Mouse (Mus musculus): Measurements from ENCODE around the gene Nt5c. TPM values are rescaled to one million over a fixed set of nuclear protein-coding genes. Genes with fewer than 3 reads are reported as not detected.
"Not testable (repeated sequence)": the region's sequence is repeated elsewhere in the genome, so short reads cannot be mapped to it uniquely, and the experiment has no call there.

Gene Nt5c
- 98.4 and 108 TPM in 2 replicates for polyA plus RNA-seq (2015; fragmentation: Nextera tagmentation; extraction: Ambion mirVana)

- H3K27me3 ChIP-seq (replicated peaks) = 0 out of 2 replicates have a peak, but pooled peaks cover 2% of the 10 kb centered on the region
- H3K9me3 ChIP-seq = no peaks in the 10 kb centered on the region
- peak within 1 kb of the TSS; percentile 85 for H3K27ac ChIP-seq
- 0 out of 2 replicates have a peak, but pooled peaks cover 4% of the 10 kb centered on the region for H3K36me3 ChIP-seq (replicated peaks)
- peak within 1 kb of the TSS; percentile 68 for H3K9ac ChIP-seq
- H3K4me2 ChIP-seq = peak within 1 kb of the TSS; percentile 67
- H3K4me3 ChIP-seq = peak within 1 kb of the TSS; percentile 74
- peaks cover 21% of the 10 kb centered on the region for H3K4me1 ChIP-seq
- peak; percentile 93 for ATAC-seq (replicated peaks)
- WGBS = under 1% methylated on average over 43 of the region's 43 CpGs
Observed at GRCm38 (mm10) chr11:115491356-115492083, at the start of gene Nt5c. Nt5c (minus strand) TSS chr11:115491862.

GRCm38 (mm10) chr11:115538045-115538444 is 46.4 kb upstream of the Nt5c start:
- no peak overlapping the region for H3K27ac ChIP-seq
- H3K4me2 ChIP-seq = no peak overlapping the region
- ATAC-seq (replicated peaks) = no peak
- WGBS = 54% methylated on average over 2 of the region's 2 CpGs
- no peaks in the 10 kb centered on the region for H3K9me3 ChIP-seq
- no peaks in the 10 kb centered on the region; the same call in 1 of the 2 replicates for H3K36me3 ChIP-seq (replicated peaks)
- no peak overlapping the region for H3K4me3 ChIP-seq
- H3K4me1 ChIP-seq = peaks cover 24% of the 10 kb centered on the region
- H3K9ac ChIP-seq = no peak overlapping the region
- no peaks in the 10 kb centered on the region for H3K27me3 ChIP-seq (replicated peaks)

GRCm38 (mm10) chr11:115536856-115537568 is 45.4 kb upstream of the Nt5c start:
- 0 out of 2 replicates have a peak, but pooled peaks have one; percentile 19 for ATAC-seq (replicated peaks)
- peaks cover under 1% of the 10 kb centered on the region; the same call in 1 of the 2 replicates for H3K36me3 ChIP-seq (replicated peaks)
- no peaks in the 10 kb centered on the region for H3K27me3 ChIP-seq (replicated peaks)
- 79% methylated on average over 10 of the region's 10 CpGs for WGBS
- H3K4me3 ChIP-seq = peak overlapping the region; percentile 97
- peaks cover 24% of the 10 kb centered on the region for H3K4me1 ChIP-seq
- no peaks in the 10 kb centered on the region for H3K9me3 ChIP-seq
- no peak overlapping the region for H3K9ac ChIP-seq
- peak overlapping the region; percentile 100 for H3K27ac ChIP-seq
- H3K4me2 ChIP-seq = peak overlapping the region; percentile 73

- ATAC-seq (replicated peaks) = peak; percentile 90
- Histone ChIP-seq H3K9me3 (no peaks in the 10 kb centered on the region), H3K4me3 (peak within 1 kb of the TSS; percentile 97), H3K36me3 (replicated peaks) (peaks cover 3% of the 10 kb centered on the region; the same call in 1 of the 2 replicates), H3K27ac (peak within 1 kb of the TSS; percentile 100), H3K4me2 (peak within 1 kb of the TSS; percentile 73), H3K27me3 (replicated peaks) (no peaks in the 10 kb centered on the region), H3K9ac (peak within 1 kb of the TSS; percentile 95), H3K4me1 (peaks cover 24% of the 10 kb centered on the region)
- under 1% methylated on average over 63 of the region's 70 CpGs for WGBS
Observed at GRCm38 (mm10) chr11:115536038-115536681, 44.5 kb upstream of the Nt5c start, which contains the start of gene Sumo2. Sumo2 (minus strand) TSS chr11:115536276.

GRCm38 (mm10) chr11:115535401-115536037 is 43.9 kb upstream of the Nt5c start:
- Histone ChIP-seq H3K4me2 (peak overlapping the region; percentile 73), H3K9me3 (no peaks in the 10 kb centered on the region), H3K4me1 (peaks cover 24% of the 10 kb centered on the region), H3K9ac (peak overlapping the region; percentile 95), H3K36me3 (replicated peaks) (peaks cover 3% of the 10 kb centered on the region; the same call in 1 of the 2 replicates), H3K27me3 (replicated peaks) (no peaks in the 10 kb centered on the region), H3K27ac (peak overlapping the region; percentile 100), H3K4me3 (peak overlapping the region; percentile 97)
- 1% methylated on average over 79 of the region's 84 CpGs for WGBS
- peak; percentile 77 for ATAC-seq (replicated peaks)

GRCm38 (mm10) chr11:115534759-115535371 is 43.2 kb upstream of the Nt5c start:
- no peak for ATAC-seq (replicated peaks)
- WGBS = 10% methylated on average over 11 of the region's 11 CpGs

GRCm38 (mm10) chr11:115526446-115526845 is 34.8 kb upstream of the Nt5c start:
- not testable (repeated sequence) for H3K4me1 ChIP-seq; H3K27me3 ChIP-seq (replicated peaks); H3K4me3 ChIP-seq; H3K4me2 ChIP-seq; H3K9ac ChIP-seq; H3K27ac ChIP-seq; ATAC-seq (replicated peaks); H3K9me3 ChIP-seq
- WGBS = 90% methylated on average over 3 of the region's 3 CpGs
- peaks cover 43% of the 10 kb centered on the region; the same call in 1 of the 2 replicates for H3K36me3 ChIP-seq (replicated peaks)

More at GRCm38 (mm10) chr11:115534759-115535371, 43.2 kb upstream of the Nt5c start:
- H3K4me2 ChIP-seq = peak overlapping the region; percentile 73
- H3K27me3 ChIP-seq (replicated peaks) = no peaks in the 10 kb centered on the region
- no peaks in the 10 kb centered on the region for H3K9me3 ChIP-seq
- H3K4me3 ChIP-seq = peak overlapping the region; percentile 97
- peak overlapping the region; percentile 100 for H3K27ac ChIP-seq
- peak overlapping the region; percentile 95 for H3K9ac ChIP-seq
- peaks cover 24% of the 10 kb centered on the region for H3K4me1 ChIP-seq
- peaks cover 10% of the 10 kb centered on the region; the same call in 1 of the 2 replicates for H3K36me3 ChIP-seq (replicated peaks)

- no peaks in the 10 kb centered on the region for H3K4me1 ChIP-seq
- 75% methylated on average over 2 of the region's 2 CpGs for WGBS
- H3K9ac ChIP-seq = no peak overlapping the region
- no peaks in the 10 kb centered on the region for H3K27me3 ChIP-seq (replicated peaks)
- H3K27ac ChIP-seq = no peak overlapping the region
- ATAC-seq (replicated peaks) = no peak
- peaks cover 29% of the 10 kb centered on the region; the same call in 1 of the 2 replicates for H3K36me3 ChIP-seq (replicated peaks)
- no peak overlapping the region for H3K4me3 ChIP-seq
- no peaks in the 10 kb centered on the region for H3K9me3 ChIP-seq
- H3K4me2 ChIP-seq = no peak overlapping the region
Observed at GRCm38 (mm10) chr11:115522703-115523102, 31.0 kb upstream of the Nt5c start.

- Histone ChIP-seq H3K9me3 (no peaks in the 10 kb centered on the region), H3K27ac (no peak overlapping the region), H3K27me3 (replicated peaks) (no peaks in the 10 kb centered on the region), H3K4me1 (no peaks in the 10 kb centered on the region), H3K9ac (no peak overlapping the region), H3K36me3 (replicated peaks) (peaks cover 29% of the 10 kb centered on the region; the same call in 1 of the 2 replicates), H3K4me3 (no peak overlapping the region), H3K4me2 (no peak overlapping the region)
- no peak for ATAC-seq (replicated peaks)
- 92% methylated on average over 2 of the region's 2 CpGs for WGBS
Observed at GRCm38 (mm10) chr11:115522238-115522637, 30.6 kb upstream of the Nt5c start.

- WGBS = 91% methylated on average over 4 of the region's 4 CpGs
- no peaks in the 10 kb centered on the region for H3K4me1 ChIP-seq
- no peak overlapping the region for H3K4me3 ChIP-seq
- ATAC-seq (replicated peaks) = no peak
- H3K27ac ChIP-seq = no peak overlapping the region
- H3K4me2 ChIP-seq = no peak overlapping the region
- no peak overlapping the region for H3K9ac ChIP-seq
- no peaks in the 10 kb centered on the region for H3K27me3 ChIP-seq (replicated peaks)
- H3K36me3 ChIP-seq (replicated peaks) = peaks cover 21% of the 10 kb centered on the region; the same call in 1 of the 2 replicates
- no peaks in the 10 kb centered on the region for H3K9me3 ChIP-seq
Observed at GRCm38 (mm10) chr11:115521080-115521479, 29.4 kb upstream of the Nt5c start.

GRCm38 (mm10) chr11:115520218-115520617 is 28.6 kb upstream of the Nt5c start:
- no peak for ATAC-seq (replicated peaks)
- Histone ChIP-seq H3K36me3 (replicated peaks) (peaks cover 14% of the 10 kb centered on the region; the same call in 1 of the 2 replicates), H3K27ac (no peak overlapping the region), H3K9me3 (no peaks in the 10 kb centered on the region), H3K4me3 (no peak overlapping the region), H3K27me3 (replicated peaks) (no peaks in the 10 kb centered on the region), H3K4me2 (no peak overlapping the region), H3K4me1 (no peaks in the 10 kb centered on the region), H3K9ac (no peak overlapping the region)
- WGBS = 57% methylated on average over 2 of the region's 2 CpGs
